Mouse (Mus musculus): ENCODE measurements around the gene Rlim. TPM values are rescaled to one million over a fixed set of nuclear protein-coding genes. Genes with fewer than 3 reads are reported as not detected.

Gene Rlim
- polyA plus RNA-seq (2014; fragmentation: Nextera tagmentation; extraction: Ambion mirVana), result 32.5 and 42.1 TPM in 2 replicates

DNA sequence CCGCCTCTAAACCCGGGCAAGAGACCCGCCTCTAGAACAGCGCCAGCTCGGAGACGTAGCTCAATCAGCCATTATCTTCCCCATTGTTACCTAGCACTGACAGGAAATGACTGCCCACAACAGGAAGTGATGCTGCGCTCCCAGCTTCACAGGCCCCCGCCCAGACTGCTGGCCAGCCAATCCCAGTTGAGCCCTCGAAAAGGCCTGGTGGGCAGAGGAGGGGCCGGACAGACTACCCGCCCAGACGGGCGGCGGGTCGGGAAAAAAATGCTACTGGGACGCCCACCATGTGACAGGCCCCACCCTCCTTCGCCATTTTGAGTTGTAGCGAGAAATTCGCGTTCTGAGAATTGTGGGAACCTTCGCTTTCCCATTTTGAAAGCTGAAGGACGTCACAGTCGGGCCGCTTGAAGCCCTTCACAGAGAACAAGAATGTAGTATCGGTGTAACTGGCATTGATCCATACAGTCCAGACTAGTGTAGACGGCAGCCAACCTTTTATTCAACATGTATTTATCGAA, at the start of gene Rlim:
TSS of gene Rlim (minus strand) at position 116 of the 521 bp plus-strand sequence.
- Histone ChIP-seq H3K27me3 (ENCODE audit: control insufficient read depth, insufficient read depth, low read length) (no peaks in the 10 kb centered on the region), H3K4me1 (ENCODE audit: control insufficient read depth, insufficient read depth, low read length) (no peaks in the 10 kb centered on the region), H3K4me3 (ENCODE audit: low read depth, low read length) (peak within 1 kb of the TSS; percentile 58), H3K9me3 (ENCODE audit: control insufficient read depth, low read length) (no peaks in the 10 kb centered on the region), H3K9ac (replicated peaks; ENCODE audit: low read depth, low read length) (peak within 1 kb of the TSS; percentile 75), H3K36me3 (ENCODE audit: control insufficient read depth, insufficient read depth, low read length) (no peaks in the 10 kb centered on the region), H3K4me2 (ENCODE audit: low read depth, low read length) (peak within 1 kb of the TSS; percentile 49), H3K27ac (ENCODE audit: low read depth, low read length) (peak within 1 kb of the TSS; percentile 93)
- ATAC-seq (ENCODE audit: low read depth), result peak; percentile 100
- WGBS, result 19% methylated on average over 26 of the region's 27 CpGs

DNA sequence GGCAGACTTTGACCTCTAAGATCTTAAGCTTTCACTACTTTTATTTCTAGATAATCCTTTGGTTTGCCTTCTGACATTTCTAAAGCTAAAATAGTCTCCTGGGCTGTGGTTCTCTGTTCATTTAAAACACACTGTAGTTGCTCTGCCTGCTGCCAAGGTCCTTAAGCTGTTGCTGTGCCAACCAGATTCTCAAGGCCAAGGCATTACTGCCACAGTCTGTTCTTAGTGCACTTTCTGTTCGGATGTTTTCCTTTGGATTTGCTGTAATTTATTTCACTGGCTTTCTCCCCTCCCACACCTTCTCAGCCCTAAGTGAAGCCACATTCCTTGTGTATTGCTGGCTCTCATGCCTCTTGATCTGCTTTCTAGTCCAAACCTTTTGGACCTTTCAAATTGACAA, 36.1 kb upstream of the Rlim start:
- Histone ChIP-seq H3K36me3 (ENCODE audit: control insufficient read depth, insufficient read depth, low read length) (no peaks in the 10 kb centered on the region), H3K9ac (replicated peaks; ENCODE audit: low read depth, low read length) (no peak overlapping the region), H3K4me2 (ENCODE audit: low read depth, low read length) (no peak overlapping the region), H3K4me1 (ENCODE audit: control insufficient read depth, insufficient read depth, low read length) (no peaks in the 10 kb centered on the region), H3K27me3 (ENCODE audit: control insufficient read depth, insufficient read depth, low read length) (no peaks in the 10 kb centered on the region), H3K4me3 (ENCODE audit: low read depth, low read length) (no peak overlapping the region), H3K27ac (ENCODE audit: low read depth, low read length) (no peak overlapping the region), H3K9me3 (ENCODE audit: control insufficient read depth, low read length) (no peaks in the 10 kb centered on the region)
- 67% methylated on average over 1 of the region's 1 CpGs for WGBS
- ATAC-seq (ENCODE audit: low read depth), result no peak

- no peak for ATAC-seq (ENCODE audit: low read depth)
- H3K36me3 ChIP-seq (ENCODE audit: control insufficient read depth, insufficient read depth, low read length), result no peaks in the 10 kb centered on the region
- H3K4me1 ChIP-seq (ENCODE audit: control insufficient read depth, insufficient read depth, low read length), result no peaks in the 10 kb centered on the region
- no peaks in the 10 kb centered on the region for H3K9me3 ChIP-seq (ENCODE audit: control insufficient read depth, low read length)
- H3K4me3 ChIP-seq (ENCODE audit: low read depth, low read length), result no peak overlapping the region
- H3K27me3 ChIP-seq (ENCODE audit: control insufficient read depth, insufficient read depth, low read length), result no peaks in the 10 kb centered on the region
- H3K9ac ChIP-seq (replicated peaks; ENCODE audit: low read depth, low read length), result no peak overlapping the region
- 92% methylated on average over 4 of the region's 4 CpGs for WGBS
- no peak overlapping the region for H3K4me2 ChIP-seq (ENCODE audit: low read depth, low read length)
- no peak overlapping the region for H3K27ac ChIP-seq (ENCODE audit: low read depth, low read length)
These were observed 34.0 kb upstream of the Rlim start for GRCm38 (mm10) chrX:104015048-104015447.

DNA sequence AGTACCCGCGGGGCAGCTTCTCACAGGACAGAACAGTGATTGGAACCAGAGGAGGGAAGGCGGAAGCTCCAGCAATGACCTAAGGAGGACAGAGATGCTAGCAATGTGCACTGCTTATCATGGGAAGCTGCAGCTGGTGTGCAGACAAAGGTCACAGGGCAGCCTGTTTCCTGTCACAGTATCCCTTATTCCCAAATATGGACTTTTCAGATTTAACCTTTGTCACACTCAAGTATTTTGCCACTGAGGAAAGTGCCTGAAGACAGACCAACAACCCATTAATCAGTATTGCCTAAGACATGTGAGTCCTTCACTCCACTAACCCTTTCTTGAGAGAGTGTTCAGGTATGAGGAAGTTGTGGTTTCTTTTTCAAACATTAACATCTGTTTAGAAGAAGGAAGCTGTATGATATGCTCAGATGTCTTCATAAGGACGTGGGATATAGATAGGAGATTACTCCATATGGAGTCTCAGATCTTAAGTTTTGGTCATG, 32.3 kb upstream of the Rlim start:
- ATAC-seq (ENCODE audit: low read depth), result no peak
- Histone ChIP-seq H3K9me3 (ENCODE audit: control insufficient read depth, low read length) (no peaks in the 10 kb centered on the region), H3K36me3 (ENCODE audit: control insufficient read depth, insufficient read depth, low read length) (no peaks in the 10 kb centered on the region), H3K4me1 (ENCODE audit: control insufficient read depth, insufficient read depth, low read length) (no peaks in the 10 kb centered on the region), H3K4me2 (ENCODE audit: low read depth, low read length) (no peak overlapping the region), H3K9ac (replicated peaks; ENCODE audit: low read depth, low read length) (no peak overlapping the region), H3K4me3 (ENCODE audit: low read depth, low read length) (no peak overlapping the region), H3K27ac (ENCODE audit: low read depth, low read length) (no peak overlapping the region), H3K27me3 (ENCODE audit: control insufficient read depth, insufficient read depth, low read length) (no peaks in the 10 kb centered on the region)
- 52% methylated on average over 4 of the region's 4 CpGs for WGBS

- no peak for ATAC-seq (ENCODE audit: low read depth)
- H3K4me3 ChIP-seq (ENCODE audit: low read depth, low read length), result no peak overlapping the region
- H3K27me3 ChIP-seq (ENCODE audit: control insufficient read depth, insufficient read depth, low read length), result no peaks in the 10 kb centered on the region
- H3K4me2 ChIP-seq (ENCODE audit: low read depth, low read length), result no peak overlapping the region
- H3K27ac ChIP-seq (ENCODE audit: low read depth, low read length), result no peak overlapping the region
- no peaks in the 10 kb centered on the region for H3K4me1 ChIP-seq (ENCODE audit: control insufficient read depth, insufficient read depth, low read length)
- WGBS, result 73% methylated on average over 3 of the region's 3 CpGs
- no peak overlapping the region for H3K9ac ChIP-seq (replicated peaks; ENCODE audit: low read depth, low read length)
- H3K9me3 ChIP-seq (ENCODE audit: control insufficient read depth, low read length), result no peaks in the 10 kb centered on the region
- H3K36me3 ChIP-seq (ENCODE audit: control insufficient read depth, insufficient read depth, low read length), result no peaks in the 10 kb centered on the region
These were observed 13.7 kb upstream of the Rlim start for GRCm38 (mm10) chrX:103994741-103995140.

- Histone ChIP-seq H3K4me2 (ENCODE audit: low read depth, low read length) (no peak overlapping the region), H3K27ac (ENCODE audit: low read depth, low read length) (no peak overlapping the region), H3K9me3 (ENCODE audit: control insufficient read depth, low read length) (no peaks in the 10 kb centered on the region), H3K36me3 (ENCODE audit: control insufficient read depth, insufficient read depth, low read length) (no peaks in the 10 kb centered on the region), H3K4me1 (ENCODE audit: control insufficient read depth, insufficient read depth, low read length) (no peaks in the 10 kb centered on the region), H3K4me3 (ENCODE audit: low read depth, low read length) (no peak overlapping the region), H3K9ac (replicated peaks; ENCODE audit: low read depth, low read length) (no peak overlapping the region), H3K27me3 (ENCODE audit: control insufficient read depth, insufficient read depth, low read length) (no peaks in the 10 kb centered on the region)
- ATAC-seq (ENCODE audit: low read depth), result no peak
- 76% methylated on average over 6 of the region's 6 CpGs for WGBS
These were observed 12.8 kb upstream of the Rlim start for GRCm38 (mm10) chrX:103993864-103994263.

DNA sequence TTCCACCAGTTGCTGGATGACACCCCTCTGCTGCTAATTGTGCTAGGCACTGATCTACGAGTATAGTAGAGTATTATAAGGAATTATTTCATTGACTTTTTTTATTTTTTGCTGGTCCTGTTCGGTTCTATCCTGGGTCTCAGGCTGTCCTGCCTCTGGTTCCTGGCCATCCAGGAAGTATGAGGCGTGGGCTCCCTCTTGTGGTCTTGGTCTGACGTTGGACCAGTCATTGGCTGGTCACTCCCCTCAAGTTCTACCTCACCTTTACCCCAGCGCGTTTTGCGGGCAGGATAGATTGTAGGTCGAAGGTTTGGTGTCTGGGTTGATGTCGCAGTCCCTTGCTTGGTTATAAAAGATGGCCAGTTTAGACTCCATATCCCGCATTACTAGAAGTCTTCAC, 10.6 kb upstream of the Rlim start:
- Histone ChIP-seq H3K27me3 (ENCODE audit: control insufficient read depth, insufficient read depth, low read length) (no peaks in the 10 kb centered on the region), H3K27ac (ENCODE audit: low read depth, low read length) (no peak overlapping the region), H3K4me3 (ENCODE audit: low read depth, low read length) (no peak overlapping the region), H3K9ac (replicated peaks; ENCODE audit: low read depth, low read length) (no peak overlapping the region), H3K9me3 (ENCODE audit: control insufficient read depth, low read length) (no peaks in the 10 kb centered on the region), H3K4me2 (ENCODE audit: low read depth, low read length) (no peak overlapping the region), H3K4me1 (ENCODE audit: control insufficient read depth, insufficient read depth, low read length) (no peaks in the 10 kb centered on the region), H3K36me3 (ENCODE audit: control insufficient read depth, insufficient read depth, low read length) (no peaks in the 10 kb centered on the region)
- no peak for ATAC-seq (ENCODE audit: low read depth)
- 37% methylated on average over 10 of the region's 10 CpGs for whole genome bisulfite sequencing

DNA sequence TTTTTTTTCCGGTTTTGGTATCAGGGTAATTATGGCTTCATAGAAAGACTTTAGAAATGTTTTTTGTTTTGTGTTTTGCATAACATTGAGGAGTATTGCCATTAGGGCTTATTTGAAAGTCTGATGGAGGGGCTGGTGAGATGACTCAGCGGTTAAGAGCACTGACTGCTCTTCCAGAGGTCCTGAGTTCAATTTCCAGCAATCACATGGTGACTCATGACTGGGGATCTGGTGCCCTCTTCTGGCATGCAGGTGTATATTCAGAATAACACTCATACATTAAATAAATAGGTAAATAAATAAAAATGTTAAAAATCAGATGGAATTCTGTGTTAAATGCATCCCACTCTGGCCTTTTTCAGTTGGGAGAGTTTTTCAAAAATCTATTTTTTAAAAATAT, 9.3 kb upstream of the Rlim start:
- Histone ChIP-seq H3K9me3 (ENCODE audit: control insufficient read depth, low read length) (no peaks in the 10 kb centered on the region), H3K27ac (ENCODE audit: low read depth, low read length) (no peak overlapping the region), H3K36me3 (ENCODE audit: control insufficient read depth, insufficient read depth, low read length) (no peaks in the 10 kb centered on the region), H3K9ac (replicated peaks; ENCODE audit: low read depth, low read length) (no peak overlapping the region), H3K4me2 (ENCODE audit: low read depth, low read length) (no peak overlapping the region), H3K27me3 (ENCODE audit: control insufficient read depth, insufficient read depth, low read length) (no peaks in the 10 kb centered on the region), H3K4me1 (ENCODE audit: control insufficient read depth, insufficient read depth, low read length) (no peaks in the 10 kb centered on the region), H3K4me3 (ENCODE audit: low read depth, low read length) (no peak overlapping the region)
- WGBS, result 72% methylated on average over 2 of the region's 2 CpGs
- no peak for ATAC-seq (ENCODE audit: low read depth)

DNA sequence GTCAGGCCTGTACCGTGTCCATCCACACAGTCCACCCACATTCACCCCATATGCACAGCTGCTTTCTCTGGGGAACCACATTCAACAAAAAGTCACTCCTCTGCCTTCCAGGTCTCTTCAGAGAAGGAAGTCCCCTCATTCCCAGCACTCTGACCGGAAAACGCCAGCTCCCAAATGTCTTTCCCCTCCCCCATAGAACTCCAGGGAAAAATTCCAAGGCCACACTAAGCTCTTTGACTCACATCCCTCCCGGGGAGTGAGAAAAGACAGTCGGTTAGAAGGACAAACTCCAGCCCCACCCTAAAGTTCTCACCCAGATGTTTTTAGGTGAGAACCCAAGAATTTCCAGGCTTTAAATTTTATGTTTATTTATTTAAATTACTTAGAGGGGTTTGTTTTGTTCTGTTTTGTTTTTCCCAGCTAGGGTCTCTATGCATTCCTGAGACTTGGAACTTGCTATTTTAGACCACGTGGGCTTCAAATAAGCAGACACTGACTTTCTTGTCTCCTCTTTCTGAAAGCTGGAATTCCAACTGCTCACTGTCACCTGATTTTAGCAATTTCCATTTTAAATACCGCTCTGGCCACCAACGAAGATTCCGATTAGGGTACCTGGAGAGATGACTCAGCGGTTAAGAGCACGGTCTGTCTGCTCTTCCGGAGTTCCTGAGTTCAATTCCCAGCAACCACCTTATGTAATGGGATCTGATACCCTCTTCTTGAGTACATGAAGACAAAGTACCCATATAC, 6.3 kb upstream of the Rlim start:
- no peaks in the 10 kb centered on the region for H3K36me3 ChIP-seq (ENCODE audit: control insufficient read depth, insufficient read depth, low read length)
- no peaks in the 10 kb centered on the region for H3K9me3 ChIP-seq (ENCODE audit: control insufficient read depth, low read length)
- no peak overlapping the region for H3K27ac ChIP-seq (ENCODE audit: low read depth, low read length)
- H3K4me2 ChIP-seq (ENCODE audit: low read depth, low read length), result no peak overlapping the region
- WGBS, result 26% methylated on average over 12 of the region's 12 CpGs
- no peaks in the 10 kb centered on the region for H3K27me3 ChIP-seq (ENCODE audit: control insufficient read depth, insufficient read depth, low read length)
- no peak for ATAC-seq (ENCODE audit: low read depth)
- H3K4me1 ChIP-seq (ENCODE audit: control insufficient read depth, insufficient read depth, low read length), result no peaks in the 10 kb centered on the region
- no peak overlapping the region for H3K4me3 ChIP-seq (ENCODE audit: low read depth, low read length)
- H3K9ac ChIP-seq (replicated peaks; ENCODE audit: low read depth, low read length), result no peak overlapping the region

All from neural tube, embryonic 14.5 days (tissue).